Mouse (Mus musculus) liver, postnatal 0 days (tissue): ENCODE data around the gene Alg14.

Experiments
- CTCF ChIP-seq: sonication (generic); IDR thresholded peaks from 2 replicates; pipeline ENCODE4 v1.5.1; 2016; ENCODE audit warnings: antibody characterized with exemption, low read depth
- EP300 ChIP-seq: IDR thresholded peaks from 2 replicates; pipeline ENCODE4 v1.6.1; 2016; ENCODE audit warnings: antibody characterized with exemption, low read depth, mild to moderate bottlenecking

DNA sequence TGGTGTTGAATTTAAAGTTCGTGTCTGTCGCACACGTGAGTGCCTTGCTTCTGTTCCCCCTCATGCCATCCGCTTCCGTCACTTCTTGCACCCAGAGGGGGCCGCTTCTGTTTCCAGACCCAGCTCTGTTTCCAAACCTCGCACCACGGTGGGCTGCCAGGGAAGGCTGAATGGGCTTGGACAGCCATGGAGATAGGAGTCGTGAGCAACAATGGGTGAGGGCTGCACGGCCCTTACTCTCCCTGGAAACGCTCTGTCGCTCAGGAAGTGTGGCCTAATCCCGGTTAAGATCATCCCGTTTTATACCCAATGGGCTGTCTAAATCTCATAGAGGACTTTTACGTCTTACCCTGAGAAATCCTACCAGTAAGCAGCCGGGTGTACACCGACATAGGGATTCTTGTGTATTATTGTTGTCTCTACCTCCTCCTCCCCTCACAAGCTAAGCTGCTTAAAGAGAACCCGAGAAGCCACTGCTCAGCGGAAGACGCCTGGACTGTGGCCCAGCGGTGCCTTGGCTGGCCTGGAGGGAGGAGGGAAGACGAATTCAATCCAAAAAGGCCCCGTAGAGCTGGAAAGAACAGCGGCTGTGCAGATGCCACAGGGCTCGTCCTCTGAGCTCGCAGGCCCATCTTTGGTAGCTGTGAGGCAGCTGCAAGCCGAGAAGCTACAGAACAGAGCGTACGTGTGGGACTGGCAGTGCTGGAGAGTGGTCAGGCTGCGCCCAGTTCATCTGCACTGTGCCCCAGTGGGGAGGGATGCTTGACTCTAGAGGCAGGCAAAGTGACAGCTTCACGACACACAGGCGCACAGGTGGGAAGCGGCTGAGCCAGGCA lies 58.0 kb downstream of the Alg14 start:
- no peak for TF ChIP-seq CTCF
- TF ChIP-seq EP300 = no peak
